Mouse (Mus musculus) brain, embryonic 14.5 days (tissue): ENCODE results near the gene Dpagt1.
"Not testable (repeated sequence)": the region's sequence is repeated elsewhere in the genome, so short reads cannot be mapped to it uniquely, and the experiment has no call there.

ENCODE experiments used
- CTCF ChIP-seq: fragments of 200-500 bp; IDR thresholded peaks from 2 replicates; pipeline ENCODE4 v1.5.1; 2012; ENCODE audit warnings: inconsistent platforms, mild to moderate bottlenecking, moderate library complexity, borderline replicate concordance; ENCODE audit not compliant: insufficient read depth, insufficient read length; ENCODE audit errors: extremely low read depth
- POLR2A ChIP-seq: fragments of 200-500 bp; IDR thresholded peaks from 2 replicates; pipeline ENCODE4 v1.6.1; 2012; ENCODE audit warnings: mild to moderate bottlenecking, inconsistent platforms, borderline replicate concordance; ENCODE audit not compliant: poor library complexity, insufficient read depth, insufficient read length, severe bottlenecking; ENCODE audit errors: extremely low read depth

DNA sequence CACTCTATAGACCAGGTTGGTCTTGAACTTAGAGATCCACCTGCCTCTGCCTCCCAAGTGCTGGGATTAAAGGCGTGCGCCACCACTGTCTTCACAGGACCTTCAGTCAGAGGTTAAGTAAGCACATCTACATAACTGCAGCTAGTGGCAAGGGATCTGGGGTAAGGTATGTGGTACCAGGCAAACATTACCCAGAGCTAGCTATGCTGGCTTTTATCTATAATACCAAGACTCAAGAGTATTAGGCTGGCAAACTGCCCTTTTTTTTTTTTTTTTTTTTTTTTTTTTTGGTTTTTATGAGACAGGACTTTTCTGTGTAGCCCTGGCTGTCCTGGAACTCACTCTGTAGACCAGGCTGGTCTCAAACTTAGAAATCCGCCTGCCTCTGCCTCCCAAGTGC lies 25.8 kb upstream of the Dpagt1 start:
- not testable (repeated sequence) for TF ChIP-seq CTCF, POLR2A
